Mouse (Mus musculus): ENCODE data around the gene Ankrd11. TPM values are rescaled to one million over a fixed set of nuclear protein-coding genes. Genes with fewer than 3 reads are reported as not detected.

Gene Ankrd11
- polyA plus RNA-seq (2016; fragmentation: Nextera tagmentation; extraction: Ambion mirVana): 38.4 and 65.7 TPM in 2 replicates

DNA sequence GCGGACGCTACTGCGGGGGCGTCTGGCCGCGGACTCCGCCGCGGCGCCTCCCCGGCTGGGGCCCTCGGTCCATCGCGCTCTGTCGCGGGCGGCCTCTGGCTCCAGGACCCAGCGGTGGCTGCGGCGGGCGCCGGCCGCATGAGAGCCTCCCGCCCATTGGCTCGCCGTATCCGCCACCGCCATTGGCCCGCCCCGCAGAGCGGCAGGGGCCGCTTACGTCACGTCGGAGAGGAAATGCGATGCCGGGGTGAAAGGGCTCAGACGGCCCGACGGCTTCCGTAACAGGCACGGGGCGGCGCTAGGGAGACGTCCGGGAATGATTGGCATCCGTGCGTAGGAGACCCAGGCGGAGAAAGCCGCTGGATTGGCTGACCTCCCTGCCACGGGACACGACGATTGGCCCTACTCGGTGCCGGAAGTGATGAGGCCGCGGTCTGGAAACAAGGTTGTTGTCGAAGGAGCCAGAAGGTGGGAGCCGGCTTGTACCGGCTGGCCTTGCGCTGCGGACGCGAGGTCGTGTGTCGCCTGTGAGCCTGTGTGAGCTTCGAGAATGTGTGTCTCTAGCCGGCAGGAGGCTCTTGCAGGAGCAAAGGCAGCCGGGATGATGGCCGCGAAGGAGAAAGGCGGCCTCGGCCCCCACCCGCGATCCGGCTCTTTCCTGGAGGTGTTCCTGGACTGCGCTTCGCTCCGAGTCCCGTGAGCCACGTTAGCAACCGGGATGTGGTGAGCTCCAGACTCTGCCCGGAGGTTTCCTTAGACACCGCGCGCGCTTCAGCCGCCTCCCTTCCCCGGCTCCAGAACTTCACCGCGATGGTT, at the start of gene Ankrd11:
TSS of gene Ankrd11 (minus strand) at position 120 of the 816 bp plus-strand sequence.
- Histone ChIP-seq H3K4me3 (replicated peaks) (peak within 1 kb of the TSS; percentile 100), H3K4me2 (peak within 1 kb of the TSS; percentile 86), H3K36me3 (replicated peaks) (no peaks in the 10 kb centered on the region), H3K27ac (peak within 1 kb of the TSS; percentile 95), H3K4me1 (peaks cover 42% of the 10 kb centered on the region), H3K9ac (peak within 1 kb of the TSS; percentile 100), H3K9me3 (no peaks in the 10 kb centered on the region), H3K27me3 (no peaks in the 10 kb centered on the region)
- ATAC-seq (ENCODE audit: low FRiP score): peak; percentile 96
- WGBS: under 1% methylated on average over 88 of the region's 91 CpGs

DNA sequence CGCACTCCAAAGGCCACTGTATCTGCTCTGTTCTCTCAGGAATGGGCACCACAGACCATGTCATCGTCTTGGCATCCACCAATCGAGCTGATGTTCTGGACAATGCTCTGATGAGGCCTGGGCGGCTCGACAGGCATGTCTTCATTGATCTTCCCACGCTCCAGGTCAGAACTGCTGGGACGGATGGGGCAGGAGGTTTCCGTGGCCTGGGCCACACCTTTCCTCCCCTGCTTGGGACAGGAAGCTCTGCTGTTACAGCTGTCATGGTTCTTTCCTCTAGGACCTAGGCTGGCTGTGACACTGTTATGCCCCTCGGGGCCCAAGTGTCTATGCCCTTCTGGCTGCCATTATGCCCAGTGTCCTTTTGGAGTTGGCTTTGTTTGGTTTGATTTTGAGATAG, 45.2 kb upstream of the Ankrd11 start:
- H3K27me3 ChIP-seq: no peaks in the 10 kb centered on the region
- no peak overlapping the region for H3K4me2 ChIP-seq
- H3K9me3 ChIP-seq: no peaks in the 10 kb centered on the region
- ATAC-seq (ENCODE audit: low FRiP score): no peak
- 93% methylated on average over 9 of the region's 9 CpGs for WGBS
- H3K27ac ChIP-seq: no peak overlapping the region
- no peak overlapping the region for H3K9ac ChIP-seq
- H3K4me1 ChIP-seq: no peaks in the 10 kb centered on the region
- no peak overlapping the region for H3K4me3 ChIP-seq (replicated peaks)
- H3K36me3 ChIP-seq (replicated peaks): peaks cover 96% of the 10 kb centered on the region

DNA sequence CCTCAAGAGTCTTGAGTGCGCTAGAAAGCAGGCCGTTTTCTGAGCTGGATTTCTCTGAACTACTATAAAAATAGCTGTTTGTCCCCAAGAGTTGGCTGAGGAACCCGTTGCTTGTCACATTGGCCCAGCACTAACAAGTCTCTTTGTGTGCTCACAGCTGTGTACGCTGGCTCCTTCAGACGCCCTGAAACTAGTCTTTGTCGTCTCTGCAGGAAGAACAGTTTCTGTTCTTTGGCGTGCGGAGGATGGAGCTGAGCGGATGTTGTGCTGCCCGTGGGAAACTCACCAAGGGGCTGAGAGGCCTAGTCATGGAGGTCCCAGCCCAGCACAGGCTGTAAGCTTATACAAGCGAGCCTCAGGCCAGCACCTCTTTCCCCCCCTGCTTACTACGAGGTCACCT, 41.5 kb upstream of the Ankrd11 start:
- no peak overlapping the region for H3K4me2 ChIP-seq
- no peak overlapping the region for H3K4me3 ChIP-seq (replicated peaks)
- H3K4me1 ChIP-seq: no peaks in the 10 kb centered on the region
- no peak overlapping the region for H3K27ac ChIP-seq
- H3K36me3 ChIP-seq (replicated peaks): peaks cover 96% of the 10 kb centered on the region
- no peak overlapping the region for H3K9ac ChIP-seq
- H3K9me3 ChIP-seq: no peaks in the 10 kb centered on the region
- no peaks in the 10 kb centered on the region for H3K27me3 ChIP-seq
- no peak for ATAC-seq (ENCODE audit: low FRiP score)
- 92% methylated on average over 12 of the region's 12 CpGs for WGBS

GRCm38 (mm10) chr8:123082993-123083392, 40.9 kb upstream of the Ankrd11 start:
- Histone ChIP-seq H3K27ac (no peak overlapping the region), H3K9me3 (no peaks in the 10 kb centered on the region), H3K9ac (no peak overlapping the region), H3K4me2 (no peak overlapping the region), H3K4me1 (no peaks in the 10 kb centered on the region), H3K4me3 (replicated peaks) (no peak overlapping the region), H3K27me3 (no peaks in the 10 kb centered on the region), H3K36me3 (replicated peaks) (peaks cover 93% of the 10 kb centered on the region)
- 90% methylated on average over 6 of the region's 6 CpGs for WGBS
- ATAC-seq (ENCODE audit: low FRiP score): no peak

GRCm38 (mm10) chr8:123077213-123077612, 35.1 kb upstream of the Ankrd11 start:
- 89% methylated on average over 6 of the region's 6 CpGs for WGBS
- peaks cover 94% of the 10 kb centered on the region for H3K36me3 ChIP-seq (replicated peaks)
- H3K4me3 ChIP-seq (replicated peaks): no peak overlapping the region

DNA sequence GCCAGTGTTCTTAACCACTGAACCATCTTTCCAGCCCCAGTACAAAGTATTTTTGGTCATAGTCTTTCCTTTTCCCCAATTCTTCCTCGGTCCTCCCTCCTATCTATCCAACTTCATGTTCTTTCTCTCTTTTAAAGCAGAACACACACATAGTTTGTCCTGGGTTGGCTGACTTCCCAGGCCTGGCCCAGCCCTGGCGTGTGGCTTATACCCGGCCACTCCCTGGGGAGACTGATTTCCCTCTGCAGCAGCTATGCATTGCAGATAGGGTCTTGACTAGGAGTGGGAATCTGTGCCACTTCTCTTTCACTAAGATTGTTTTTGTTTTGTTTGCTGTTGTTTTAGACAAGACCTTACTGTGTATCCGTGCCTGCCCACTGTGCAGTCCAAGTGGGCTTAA, 29.1 kb upstream of the Ankrd11 start:
- Histone ChIP-seq H3K9me3 (no peaks in the 10 kb centered on the region), H3K27me3 (no peaks in the 10 kb centered on the region), H3K9ac (no peak overlapping the region), H3K4me3 (replicated peaks) (no peak overlapping the region), H3K27ac (no peak overlapping the region), H3K4me2 (no peak overlapping the region), H3K4me1 (peaks cover 15% of the 10 kb centered on the region), H3K36me3 (replicated peaks) (peaks cover 65% of the 10 kb centered on the region)
- no peak for ATAC-seq (ENCODE audit: low FRiP score)
- 89% methylated on average over 4 of the region's 4 CpGs for WGBS

More at GRCm38 (mm10) chr8:123077213-123077612, 35.1 kb upstream of the Ankrd11 start:
- Histone ChIP-seq H3K9ac (no peak overlapping the region), H3K27ac (no peak overlapping the region), H3K9me3 (no peaks in the 10 kb centered on the region), H3K27me3 (no peaks in the 10 kb centered on the region), H3K4me2 (no peak overlapping the region), H3K4me1 (no peaks in the 10 kb centered on the region)
- no peak for ATAC-seq (ENCODE audit: low FRiP score)

- peaks cover 18% of the 10 kb centered on the region for H3K36me3 ChIP-seq (replicated peaks)
- peak overlapping the region; percentile 73 for H3K4me2 ChIP-seq
- H3K27ac ChIP-seq: peak overlapping the region; percentile 92
- peak overlapping the region; percentile 89 for H3K9ac ChIP-seq
- H3K9me3 ChIP-seq: no peaks in the 10 kb centered on the region
- WGBS: 39% methylated on average over 7 of the region's 7 CpGs
- peaks cover 28% of the 10 kb centered on the region for H3K4me1 ChIP-seq
- H3K4me3 ChIP-seq (replicated peaks): peak overlapping the region; percentile 85
- no peaks in the 10 kb centered on the region for H3K27me3 ChIP-seq
- no peak for ATAC-seq (ENCODE audit: low FRiP score)
Measured at GRCm38 (mm10) chr8:123066101-123066683, 24.1 kb upstream of the Ankrd11 start.

- peak overlapping the region; percentile 92 for H3K27ac ChIP-seq
- under 1% methylated on average over 84 of the region's 84 CpGs for WGBS
Measured at GRCm38 (mm10) chr8:123065214-123066100, 23.4 kb upstream of the Ankrd11 start.

DNA sequence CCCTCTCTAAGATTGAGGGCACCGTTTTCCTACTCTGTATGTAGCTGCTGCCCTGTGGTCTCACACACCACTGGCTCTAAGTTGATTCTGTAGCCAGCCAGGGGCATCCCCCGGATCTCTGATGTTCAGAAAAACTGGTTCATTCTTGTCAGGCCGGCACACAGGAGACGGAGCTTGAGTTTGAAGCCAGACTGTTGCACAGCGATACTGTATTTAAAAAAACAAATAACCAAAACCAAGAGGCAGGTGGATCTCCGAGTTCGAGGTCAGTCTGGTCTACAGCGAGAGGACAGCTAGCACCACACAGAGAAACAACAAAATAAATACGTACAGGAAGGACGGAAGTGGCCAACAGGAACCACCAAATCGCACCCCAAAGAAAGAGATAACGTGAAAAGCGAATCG, 22.7 kb upstream of the Ankrd11 start:
- peaks cover 28% of the 10 kb centered on the region for H3K4me1 ChIP-seq
- peaks cover 15% of the 10 kb centered on the region; the same call in 1 of the 2 replicates for H3K36me3 ChIP-seq (replicated peaks)
- peak overlapping the region; percentile 73 for H3K4me2 ChIP-seq
- H3K9ac ChIP-seq: peak overlapping the region; percentile 89
- no peaks in the 10 kb centered on the region for H3K9me3 ChIP-seq
- peak; percentile 57 for ATAC-seq (ENCODE audit: low FRiP score)
- 3% methylated on average over 14 of the region's 14 CpGs for WGBS
- no peaks in the 10 kb centered on the region for H3K27me3 ChIP-seq
- peak overlapping the region; percentile 85 for H3K4me3 ChIP-seq (replicated peaks)
- peak overlapping the region; percentile 92 for H3K27ac ChIP-seq

More at GRCm38 (mm10) chr8:123065214-123066100, 23.4 kb upstream of the Ankrd11 start:
- H3K9me3 ChIP-seq: no peaks in the 10 kb centered on the region
- peak; percentile 98 for ATAC-seq (ENCODE audit: low FRiP score)
- peak overlapping the region; percentile 85 for H3K4me3 ChIP-seq (replicated peaks)
- H3K27me3 ChIP-seq: no peaks in the 10 kb centered on the region
- H3K4me2 ChIP-seq: peak overlapping the region; percentile 73
- H3K4me1 ChIP-seq: peaks cover 28% of the 10 kb centered on the region
- peak overlapping the region; percentile 89 for H3K9ac ChIP-seq
- peaks cover 15% of the 10 kb centered on the region; the same call in 1 of the 2 replicates for H3K36me3 ChIP-seq (replicated peaks)

DNA sequence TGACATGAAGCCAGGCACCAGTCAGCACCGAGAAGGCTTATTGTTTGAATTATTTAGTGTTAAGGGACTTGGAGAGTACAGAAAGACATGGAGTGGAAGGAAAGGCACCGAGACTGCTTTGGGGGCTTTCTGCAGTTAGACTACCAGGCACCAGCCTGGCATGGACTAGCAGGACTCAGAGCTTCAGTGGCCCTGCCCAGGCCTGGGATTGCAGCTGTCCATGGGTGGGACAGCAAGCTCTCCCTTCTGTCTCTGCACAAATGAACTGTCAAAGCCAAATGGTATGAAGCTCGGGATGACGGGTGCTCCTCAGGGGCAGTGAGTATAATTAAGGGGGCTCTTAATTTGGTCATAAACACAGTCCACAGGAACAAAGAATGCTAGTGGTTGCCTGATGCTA, 22.0 kb upstream of the Ankrd11 start:
- no peak for ATAC-seq (ENCODE audit: low FRiP score)
- no peak overlapping the region; the same call in 1 of the 2 replicates for H3K4me3 ChIP-seq (replicated peaks)
- H3K4me2 ChIP-seq: peak overlapping the region; percentile 73; the same call in 1 of the 2 replicates
- H3K36me3 ChIP-seq (replicated peaks): peaks cover 15% of the 10 kb centered on the region; the same call in 1 of the 2 replicates
- H3K4me1 ChIP-seq: peaks cover 28% of the 10 kb centered on the region
- H3K27ac ChIP-seq: peak overlapping the region; percentile 92; the same call in 1 of the 2 replicates
- 84% methylated on average over 4 of the region's 4 CpGs for WGBS
- no peaks in the 10 kb centered on the region for H3K9me3 ChIP-seq
- no peaks in the 10 kb centered on the region for H3K27me3 ChIP-seq
- H3K9ac ChIP-seq: 0 out of 2 replicates have a peak overlapping the region, but pooled peaks have one; percentile 89

DNA sequence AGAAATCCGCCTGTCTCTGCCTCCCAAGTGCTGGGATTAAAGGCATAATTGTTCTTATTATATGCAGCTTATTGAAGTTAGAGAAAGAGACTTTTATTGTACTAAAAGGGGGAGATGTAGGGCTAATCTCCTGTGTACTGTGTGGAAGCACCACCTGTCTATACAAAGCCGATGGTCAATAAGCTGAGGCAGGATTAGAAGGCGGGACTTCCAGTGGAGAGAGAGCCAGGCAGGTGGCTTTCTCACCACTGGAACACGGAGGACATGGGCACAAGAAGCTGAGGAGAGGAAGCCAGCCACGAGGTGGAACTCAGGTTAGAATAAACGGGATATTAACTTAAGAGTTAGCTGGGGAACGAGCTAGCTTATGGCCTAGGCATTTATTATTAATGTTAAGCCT, 20.6 kb upstream of the Ankrd11 start, which contains the start of gene Spg7:
TSS of gene Spg7 (plus strand) at position 222 of the 400 bp plus-strand sequence.
- no peak for ATAC-seq (ENCODE audit: low FRiP score)

More for the DNA sequence above, 20.6 kb upstream of the Ankrd11 start, which contains the start of gene Spg7:
- Histone ChIP-seq H3K4me3 (replicated peaks) (no peak within 1 kb of the TSS; the same call in 1 of the 2 replicates), H3K4me2 (no peak within 1 kb of the TSS), H3K36me3 (replicated peaks) (peaks cover 7% of the 10 kb centered on the region; the same call in 1 of the 2 replicates), H3K9me3 (no peaks in the 10 kb centered on the region), H3K4me1 (peaks cover 28% of the 10 kb centered on the region), H3K27ac (no peak within 1 kb of the TSS), H3K9ac (no peak within 1 kb of the TSS), H3K27me3 (no peaks in the 10 kb centered on the region)
- WGBS: 74% methylated on average over 7 of the region's 7 CpGs
